Comparison of ENCODE assay signal across 15 mouse cellular contexts in the genomic region with DNA sequence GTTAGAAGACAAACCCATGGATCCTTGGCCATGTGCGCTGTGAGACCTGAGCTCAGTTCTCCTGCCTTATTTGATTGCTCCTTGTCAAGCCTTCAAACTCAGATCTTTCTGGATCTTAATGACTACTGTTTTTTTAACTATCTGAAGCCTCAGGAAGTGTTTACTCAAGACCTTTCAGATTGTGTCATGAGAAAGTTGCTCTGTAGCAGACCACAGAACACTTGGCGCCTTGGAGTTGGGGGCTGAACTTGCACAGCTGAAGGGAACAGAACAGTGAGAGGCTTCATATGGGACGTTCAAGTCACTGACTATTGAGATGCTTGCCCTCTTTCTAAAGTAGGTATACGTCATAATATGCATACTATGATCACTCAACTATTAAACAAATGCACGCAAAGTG.
"Had no signal": no experiment of that assay in that cellular context is flagged by ENCODE, and none has a peak within 500 bp of the region (broad histone marks: within the 10 kb centered on the region; RNA-seq: fewer than 3 reads in every experiment).

No protein-coding gene starts in this region.

- H3K36me3 ChIP-seq: stomach, embryonic 15.5 days had no signal

- H3K4me3 ChIP-seq: midbrain, embryonic 10.5 days; midbrain, embryonic 12.5 days; neural tube, embryonic 12.5 days; stomach, embryonic 15.5 days had no signal

- H3K9ac ChIP-seq: liver, embryonic 14.5 days; lung, embryonic 14.5 days; midbrain, embryonic 12.5 days; neural tube, embryonic 12.5 days; stomach, embryonic 15.5 days had no signal

- DNase-seq: lung, adult 18-20 months; lung, embryonic 14.5 days; lung, postnatal 10 days; lung, postnatal 4 days; midbrain, embryonic 14.5 days; right cerebral cortex, postnatal 14 days; thymus, adult 2 months; thymus, postnatal 25 days; thymus, postnatal 4 days had no signal

- H3K4me1 ChIP-seq: midbrain, embryonic 12.5 days; neural tube, embryonic 12.5 days; stomach, embryonic 15.5 days had no signal

- H3K27ac ChIP-seq: liver, embryonic 14.5 days; midbrain, embryonic 10.5 days; midbrain, embryonic 12.5 days; neural tube, embryonic 12.5 days; stomach, embryonic 15.5 days; stomach, postnatal 0 days had no signal

- H3K4me2 ChIP-seq: lung, embryonic 14.5 days; midbrain, embryonic 12.5 days; neural tube, embryonic 12.5 days; stomach, embryonic 15.5 days had no signal

- H3K9me3 ChIP-seq: midbrain, embryonic 10.5 days; midbrain, embryonic 12.5 days; neural tube, embryonic 12.5 days; stomach, embryonic 15.5 days had no signal

- H3K27me3 ChIP-seq: midbrain, embryonic 12.5 days; neural tube, embryonic 12.5 days; stomach, embryonic 15.5 days had no signal
